Mouse (Mus musculus) kidney, postnatal 0 days (tissue): ENCODE measurements at regions not wholly inside any gene's neighbourhood (a gene's known extent, or its start where the extent isn't known, plus 50 kb on each side); places are given as distances from the start of the nearest gene placed in this dataset.

ENCODE experiments used
- ATAC-seq: fragments of 200-750 bp; cut with Nextera tagmentation; replicated peaks from 2 replicates; pipeline ENCODE4 v1.8.0; 2017; ENCODE audit warnings: low read depth, moderate number of reproducible peaks, moderate TSS enrichment, moderate library complexity; ENCODE audit not compliant: low FRiP score
- DNase-seq: peaks from one replicate; pipeline ENCODE4 v3.0.0-alpha.2; 2016; ENCODE audit warnings: low spot score
- H3K27ac ChIP-seq: fragments of 300-500 bp; sonication (generic); 2 replicates; pipeline ENCODE4 v1.5.1; 2014; ENCODE audit warnings: mild to moderate bottlenecking
- H3K27me3 ChIP-seq: fragments of 300-500 bp; sonication (generic); 2 replicates; pipeline ENCODE4 v1.6.1; 2014; ENCODE audit warnings: low read length, mixed read lengths; ENCODE audit not compliant: insufficient read depth
- H3K36me3 ChIP-seq: fragments of 300-500 bp; sonication (generic); 2 replicates; pipeline ENCODE4 v1.6.1; 2014; ENCODE audit warnings: low read length, mixed read lengths; ENCODE audit not compliant: insufficient read depth
- H3K4me1 ChIP-seq: fragments of 300-500 bp; sonication (generic); replicated peaks from 2 replicates; pipeline ENCODE4 v1.6.1; 2014; ENCODE audit warnings: antibody characterized with exemption, low read length, mixed read lengths; ENCODE audit not compliant: insufficient read depth
- H3K4me2 ChIP-seq: fragments of 300-500 bp; sonication (generic); 2 replicates; pipeline ENCODE4 v1.6.1; 2014; ENCODE audit warnings: mild to moderate bottlenecking, low read length, moderate library complexity, mixed read lengths
- H3K4me3 ChIP-seq: fragments of 300-500 bp; sonication (generic); replicated peaks from 2 replicates; pipeline ENCODE4 v1.5.1; 2014; ENCODE audit warnings: low read depth, low read length
- H3K9ac ChIP-seq: fragments of 300-500 bp; sonication (generic); 2 replicates; pipeline ENCODE4 v1.6.1; 2014; ENCODE audit warnings: low read depth, low read length
- H3K9me3 ChIP-seq: fragments of 300-500 bp; sonication (generic); replicated peaks from 2 replicates; pipeline ENCODE4 v1.6.1; 2016; ENCODE audit warnings: low read length, inconsistent platforms, mixed read lengths
- CTCF ChIP-seq: IDR thresholded peaks from 2 replicates; pipeline ENCODE4 v1.5.1; 2016; ENCODE audit warnings: antibody characterized with exemption, low read depth, mild to moderate bottlenecking, moderate library complexity
- WGBS: fragments of 180-500 bp; shearing (Covaris S2); extraction: QIAGEN DNeasy Blood & Tissue Kit; methylation state at CpG from one replicate; pipeline ENCODE4 v1.1.7; 2014; 5-methylcytosine and 5-hydroxymethylcytosine counted together

GRCm38 (mm10) chr10:19278189-19278842, 78.0 kb upstream of the Olig3 start:
- DNase-seq (no peak), ATAC-seq (no peak)
- Histone ChIP-seq H3K9me3 (no peaks in the 10 kb centered on the region), H3K4me2 (no peak overlapping the region), H3K27ac (no peak overlapping the region), H3K27me3 (no peaks in the 10 kb centered on the region), H3K9ac (no peak overlapping the region), H3K4me3 (no peak overlapping the region), H3K4me1 (no peaks in the 10 kb centered on the region), H3K36me3 (no peaks in the 10 kb centered on the region)
- WGBS: 32% methylated on average over 5 of the region's 5 CpGs
- TF ChIP-seq CTCF: no peak

- 53% methylated on average over 9 of the region's 9 CpGs for WGBS
- Histone ChIP-seq H3K27ac (no peak overlapping the region), H3K27me3 (no peaks in the 10 kb centered on the region), H3K4me1 (no peaks in the 10 kb centered on the region), H3K9ac (no peak overlapping the region), H3K9me3 (no peaks in the 10 kb centered on the region), H3K4me2 (no peak overlapping the region), H3K36me3 (no peaks in the 10 kb centered on the region), H3K4me3 (no peak overlapping the region)
- ATAC-seq (no peak), DNase-seq (no peak)
- no peak for TF ChIP-seq CTCF
Observed at GRCm38 (mm10) chr10:19277103-19277827, 79.1 kb upstream of the Olig3 start.

- Histone ChIP-seq H3K9ac (no peak overlapping the region), H3K4me3 (no peak overlapping the region), H3K27ac (no peak overlapping the region), H3K9me3 (no peaks in the 10 kb centered on the region), H3K4me1 (no peaks in the 10 kb centered on the region), H3K27me3 (no peaks in the 10 kb centered on the region), H3K36me3 (no peaks in the 10 kb centered on the region), H3K4me2 (no peak overlapping the region)
- TF ChIP-seq CTCF: no peak
- no peak for DNase-seq
- 88% methylated on average over 4 of the region's 4 CpGs for WGBS
- no peak for ATAC-seq
Observed at GRCm38 (mm10) chr10:19274985-19275384, 81.3 kb upstream of the Olig3 start.

GRCm38 (mm10) chr10:19269418-19269817, 86.9 kb upstream of the Olig3 start:
- Histone ChIP-seq H3K4me3 (no peak overlapping the region), H3K4me1 (no peaks in the 10 kb centered on the region), H3K9ac (no peak overlapping the region), H3K27me3 (no peaks in the 10 kb centered on the region), H3K9me3 (no peaks in the 10 kb centered on the region), H3K4me2 (no peak overlapping the region), H3K27ac (no peak overlapping the region), H3K36me3 (no peaks in the 10 kb centered on the region)
- DNase-seq (no peak), ATAC-seq (no peak)
- no peak for TF ChIP-seq CTCF
- 88% methylated on average over 1 of the region's 1 CpGs for WGBS

- DNase-seq (no peak), ATAC-seq (no peak)
- 71% methylated on average over 4 of the region's 4 CpGs for WGBS
- Histone ChIP-seq H3K4me3 (no peak overlapping the region), H3K9ac (no peak overlapping the region), H3K36me3 (no peaks in the 10 kb centered on the region), H3K27ac (no peak overlapping the region), H3K4me1 (no peaks in the 10 kb centered on the region), H3K9me3 (no peaks in the 10 kb centered on the region), H3K4me2 (no peak overlapping the region), H3K27me3 (no peaks in the 10 kb centered on the region)
- TF ChIP-seq CTCF: no peak
Observed at GRCm38 (mm10) chr10:19268051-19268450, 88.3 kb upstream of the Olig3 start.

GRCm38 (mm10) chr10:19240102-19240759, 116.1 kb upstream of the Olig3 start:
- Histone ChIP-seq H3K27me3 (no peaks in the 10 kb centered on the region), H3K4me1 (no peaks in the 10 kb centered on the region), H3K9me3 (no peaks in the 10 kb centered on the region), H3K4me2 (no peak overlapping the region), H3K4me3 (no peak overlapping the region), H3K27ac (no peak overlapping the region), H3K36me3 (no peaks in the 10 kb centered on the region), H3K9ac (no peak overlapping the region)
- ATAC-seq (no peak), DNase-seq (peak; percentile 87)
- TF ChIP-seq CTCF: peak; percentile 83
- 31% methylated on average over 8 of the region's 8 CpGs for WGBS
